Mouse (Mus musculus): ENCODE results near the gene Lmbr1l. TPM values are rescaled to one million over a fixed set of nuclear protein-coding genes. Genes with fewer than 3 reads are reported as not detected.

Lmbr1l gene
- total and polyA plus RNA-seq, 3 experiments, result 7.0 to 17.3 TPM; not detected in 1

- no peaks in the 10 kb centered on the region for H3K27me3 ChIP-seq (ENCODE audit: control insufficient read depth in 1 of 2, insufficient read depth in 2 of 2, low read length in 2 of 2)
- no peak overlapping the region for H3K9ac ChIP-seq (ENCODE audit: control insufficient read depth, low read depth, low read length, poor library complexity, severe bottlenecking)
- no peak for DNase-seq (ENCODE audit: low read depth, low spot score)
- TF ChIP-seq HCFC1 (IDR thresholded peaks at IDR 0.05; ENCODE audit: low read depth, low read length), result no peak
- TF ChIP-seq MAZ (IDR thresholded peaks at IDR 0.05; ENCODE audit: low read depth, low read length), result no peak
- TF ChIP-seq USF2 (IDR thresholded peaks at IDR 0.05; ENCODE audit: borderline replicate concordance in 1 of 2, insufficient read depth in 1 of 2, low read depth in 1 of 2, low read length in 2 of 2), result no peak
- no peak for TF ChIP-seq E2F4 (IDR thresholded peaks at IDR 0.05; ENCODE audit: borderline replicate concordance, low read depth, low read length)
- no peak for TF ChIP-seq BHLHE40 (IDR thresholded peaks at IDR 0.05; ENCODE audit: borderline replicate concordance, low read depth, low read length)
- TF ChIP-seq RCOR1 (IDR thresholded peaks at IDR 0.05; ENCODE audit: low read depth, low read length), result no peak
- TF ChIP-seq TBP (IDR thresholded peaks at IDR 0.05; ENCODE audit: low read depth, low read length), result no peak
- TF ChIP-seq RAD21 (IDR thresholded peaks at IDR 0.05; ENCODE audit: low read depth, low read length), result no peak
- TF ChIP-seq SMC3 (IDR thresholded peaks at IDR 0.05; ENCODE audit: low read depth, low read length), result no peak
- TF ChIP-seq CHD2 (IDR thresholded peaks at IDR 0.05; ENCODE audit: low read length), result no peak
- TF ChIP-seq MAX (IDR thresholded peaks at IDR 0.05; ENCODE audit: low read length), result no peak
- TF ChIP-seq MXI1 (IDR thresholded peaks at IDR 0.05; ENCODE audit: low read depth, low read length), result no peak
- no peak for TF ChIP-seq GABPA (IDR thresholded peaks at IDR 0.05; ENCODE audit: low read depth, low read length)
- TF ChIP-seq MAFK (IDR thresholded peaks at IDR 0.05; ENCODE audit: borderline replicate concordance, low read depth, low read length), result no peak
- no peaks in the 10 kb centered on the region for H3K4me1 ChIP-seq (ENCODE audit: control insufficient read depth in 1 of 2, insufficient read depth in 2 of 2, low read length in 2 of 2)
- H3K9me3 ChIP-seq (replicated peaks; ENCODE audit: insufficient read depth, low read length), result no peaks in the 10 kb centered on the region
- no peak overlapping the region for H3K27ac ChIP-seq (ENCODE audit: control insufficient read depth, low read depth, low read length)
- peaks cover 0 to 37% of the 10 kb centered on the region in 2 experiments; a peak in 2 of 4 replicates for H3K36me3 ChIP-seq (ENCODE audit: control insufficient read depth in 1 of 2, insufficient read depth in 2 of 2, low read length in 2 of 2)
- peaks cover 11% of the 10 kb centered on the region for H3K79me2 ChIP-seq (ENCODE audit: control insufficient read depth, insufficient read depth, low read length, poor library complexity)
- H3K4me3 ChIP-seq (ENCODE audit: control insufficient read depth in 1 of 2, insufficient read depth in 1 of 2, low read depth in 2 of 2, low read length in 2 of 2), result no peak overlapping the region
Measured at GRCm38 (mm10) chr15:98861701-98862410, 56.2 kb downstream of the Lmbr1l start.

- TF ChIP-seq MAZ (IDR thresholded peaks at IDR 0.05; ENCODE audit: low read depth, low read length) (no peak), JUND (IDR thresholded peaks at IDR 0.05; ENCODE audit: low read depth, low read length) (no peak)
- no peak for DNase-seq (ENCODE audit: low read depth, low spot score)
- Histone ChIP-seq H3K4me3 (ENCODE audit: control insufficient read depth in 1 of 2, insufficient read depth in 1 of 2, low read depth in 2 of 2, low read length in 2 of 2) (no peak overlapping the region), H3K27me3 (ENCODE audit: control insufficient read depth in 1 of 2, insufficient read depth in 2 of 2, low read length in 2 of 2) (no peaks in the 10 kb centered on the region), H3K9me3 (replicated peaks; ENCODE audit: insufficient read depth, low read length) (no peaks in the 10 kb centered on the region), H3K79me2 (ENCODE audit: control insufficient read depth, insufficient read depth, low read length, poor library complexity) (peaks cover 4% of the 10 kb centered on the region; the same call in 1 of the 2 replicates), H3K27ac (ENCODE audit: control insufficient read depth, low read depth, low read length) (no peak overlapping the region), H3K36me3 (ENCODE audit: control insufficient read depth in 1 of 2, insufficient read depth in 2 of 2, low read length in 2 of 2) (peaks cover 0 to 35% of the 10 kb centered on the region in 2 experiments; a peak in 2 of 4 replicates), H3K4me1 (ENCODE audit: control insufficient read depth in 1 of 2, insufficient read depth in 2 of 2, low read length in 2 of 2) (no peaks in the 10 kb centered on the region), H3K9ac (ENCODE audit: control insufficient read depth, low read depth, low read length, poor library complexity, severe bottlenecking) (no peak overlapping the region)
Measured at GRCm38 (mm10) chr15:98860921-98861320, 57.1 kb downstream of the Lmbr1l start.

Data from MEL (cell line).